Mouse (Mus musculus) G1E (cell line): ENCODE measurements around the gene Crim1.

ENCODE experiments used
- CTCF ChIP-seq: IDR thresholded peaks from 2 replicates; pipeline ENCODE4 v1.5.1; 2012; ENCODE audit warnings: low read depth, low read length, inconsistent platforms, mixed read lengths
- GATA1 ChIP-seq: IDR thresholded peaks from 2 replicates; pipeline ENCODE4 v1.6.1; 2012; ENCODE audit warnings: borderline replicate concordance, low read length, inconsistent platforms, mixed read lengths
- POLR2AphosphoS5 ChIP-seq: IDR thresholded peaks from 2 replicates; pipeline ENCODE4 v1.6.1; 2012; ENCODE audit warnings: low read depth, low read length, inconsistent platforms; ENCODE audit not compliant: insufficient replicate concordance

- no peak for TF ChIP-seq CTCF
- TF ChIP-seq GATA1 = no peak
- no peak for TF ChIP-seq POLR2AphosphoS5
Observed at GRCm38 (mm10) chr17:78392401-78393087, 192.5 kb downstream of the Crim1 start.
